Mouse (Mus musculus) cortical plate, adult 2 months (tissue): ENCODE results near the gene Tmem37.

Source experiments
- CTCF ChIP-seq: fragments of 200-500 bp; IDR thresholded peaks from 2 replicates; pipeline ENCODE4 v1.5.1; 2011; ENCODE audit warnings: mild to moderate bottlenecking, control low read depth, low read length; ENCODE audit not compliant: insufficient read depth; ENCODE audit errors: extremely low read depth
- POLR2A ChIP-seq: fragments of 200-500 bp; IDR thresholded peaks from 2 replicates; pipeline ENCODE4 v1.6.1; 2011; ENCODE audit warnings: mild to moderate bottlenecking, low read length, control low read depth; ENCODE audit not compliant: insufficient read depth; ENCODE audit errors: extremely low read depth

DNA sequence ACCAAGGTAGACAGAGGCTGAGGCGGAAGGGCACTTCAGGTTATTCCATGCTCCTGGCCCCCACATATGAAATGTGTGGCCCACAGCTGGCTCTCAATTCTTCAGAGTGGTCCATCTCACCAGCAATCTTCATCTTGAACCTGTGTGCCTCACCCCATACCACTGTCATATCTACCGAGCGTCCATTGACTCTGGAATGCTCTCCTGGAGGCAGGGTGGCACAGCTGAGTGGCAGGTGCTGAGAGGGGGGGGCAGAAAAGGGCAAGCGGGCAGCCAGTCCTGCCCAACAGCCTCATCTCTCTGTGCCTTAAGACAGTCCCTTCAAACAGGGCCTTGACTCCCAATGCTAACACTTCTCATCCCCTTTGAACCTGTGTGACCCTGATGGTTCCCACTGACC, 2.7 kb downstream of the Tmem37 start:
- TF ChIP-seq CTCF = no peak
- no peak for TF ChIP-seq POLR2A
